In the genomic region with DNA sequence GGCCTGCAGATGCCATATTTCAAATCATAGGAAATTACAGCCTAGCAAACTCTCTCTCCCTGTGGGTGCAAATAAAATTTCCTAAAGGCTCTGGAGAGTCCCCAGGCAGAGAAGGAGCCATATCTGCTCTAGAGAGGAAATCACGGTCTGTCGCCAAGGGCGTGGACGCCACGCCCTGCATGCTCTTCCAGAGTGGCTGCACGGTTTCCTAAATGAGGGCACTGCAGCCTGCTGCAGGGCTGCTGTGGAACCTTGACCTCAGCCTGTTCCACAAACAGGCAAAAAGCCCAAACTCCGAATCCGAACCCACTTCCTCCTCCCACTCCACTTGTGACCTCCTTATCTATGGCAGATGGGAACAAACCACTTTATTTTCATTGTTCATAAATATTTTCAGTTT, we compare ENCODE assay signal across 11 mouse cellular contexts.
DNase-seq lines count a peak whose midpoint lies in the region; ATAC-seq and TF ChIP-seq lines count a peak whose summit lies in the region.
"Had no signal": no experiment of that assay in that cellular context is flagged by ENCODE, and none has a peak within 500 bp of the region (broad histone marks: within the 10 kb centered on the region; RNA-seq: fewer than 3 reads in every experiment).

No protein-coding gene starts in this region.

- H3K27ac ChIP-seq in liver, adult 2 months (replicated peaks; ENCODE audit: insufficient read depth, low read depth, low read length), result no peak overlapping the region
- H3K27ac ChIP-seq in liver, embryonic 11.5 days (ENCODE audit: low read depth, low read length), result no peak overlapping the region
- H3K27ac ChIP-seq: embryonic facial prominence, embryonic 12.5 days; midbrain, embryonic 12.5 days had no signal

- no peaks in the 10 kb centered on the region for H3K36me3 ChIP-seq in liver, adult 2 months (ENCODE audit: control insufficient read depth, insufficient read depth, low read length)
- H3K36me3 ChIP-seq in liver, embryonic 11.5 days (ENCODE audit: control insufficient read depth, insufficient read depth, low read length), result no peaks in the 10 kb centered on the region
- H3K36me3 ChIP-seq: embryonic facial prominence, embryonic 12.5 days; midbrain, embryonic 12.5 days had no signal

- TF ChIP-seq CTCF in liver, adult 2 months (IDR thresholded peaks at IDR 0.05; ENCODE audit: low read depth, low read length), result no peak

- H3K79me2 ChIP-seq in liver, adult 2 months (ENCODE audit: control insufficient read depth, insufficient read depth, low read length), result no peaks in the 10 kb centered on the region

- 55% methylated on average over 8 of the region's 8 CpGs for WGBS in liver, adult 2 months
- WGBS in liver, embryonic 11.5 days, result 35% methylated on average over 8 of the region's 8 CpGs

- H3K4me3 ChIP-seq in liver, adult 2 months (ENCODE audit: insufficient read depth, low read depth, low read length), result no peak overlapping the region
- H3K4me3 ChIP-seq in liver, embryonic 11.5 days (ENCODE audit: low read depth, low read length), result no peak overlapping the region
- H3K4me3 ChIP-seq: embryonic facial prominence, embryonic 12.5 days; midbrain, embryonic 12.5 days had no signal

- no peak overlapping the region for H3K9ac ChIP-seq in liver, adult 2 months (ENCODE audit: low read depth, low read length)
- H3K9ac ChIP-seq in liver, embryonic 11.5 days (ENCODE audit: low read depth, low read length), result no peak overlapping the region
- H3K9ac ChIP-seq: embryonic facial prominence, embryonic 12.5 days; midbrain, embryonic 12.5 days had no signal

- TF ChIP-seq POLR2A in liver, adult 2 months (IDR thresholded peaks at IDR 0.05; ENCODE audit: extremely low read depth, insufficient read depth, low read length), result no peak

- H3K9me3 ChIP-seq in liver, embryonic 11.5 days (ENCODE audit: control insufficient read depth, low read length), result no peaks in the 10 kb centered on the region
- H3K9me3 ChIP-seq: embryonic facial prominence, embryonic 12.5 days; midbrain, embryonic 12.5 days had no signal

- ATAC-seq in liver, embryonic 11.5 days (replicated peaks; ENCODE audit: low FRiP score), result no peak
- ATAC-seq: inflammation-experienced regulatory T-cells, adult 6 months had no signal

- H3K27me3 ChIP-seq in liver, adult 2 months (ENCODE audit: control insufficient read depth, insufficient read depth, low read length), result no peaks in the 10 kb centered on the region
- H3K27me3 ChIP-seq in liver, embryonic 11.5 days (replicated peaks; ENCODE audit: control insufficient read depth, insufficient read depth, low read length), result no peaks in the 10 kb centered on the region
- H3K27me3 ChIP-seq: embryonic facial prominence, embryonic 12.5 days; midbrain, embryonic 12.5 days had no signal

- no peaks in the 10 kb centered on the region for H3K4me1 ChIP-seq in liver, adult 2 months (ENCODE audit: control insufficient read depth, insufficient read depth, low read length)
- H3K4me1 ChIP-seq in liver, embryonic 11.5 days (replicated peaks; ENCODE audit: control insufficient read depth, insufficient read depth, low read length), result no peaks in the 10 kb centered on the region
- H3K4me1 ChIP-seq: embryonic facial prominence, embryonic 12.5 days; midbrain, embryonic 12.5 days had no signal

- peak; percentile 21 for DNase-seq in liver, adult 2 months (ENCODE audit: extremely low read depth, low read depth, low spot score)
- DNase-seq in liver, embryonic 11.5 days (ENCODE audit: low spot score), result no peak
- DNase-seq in ZHBTc4 (ENCODE audit: low read depth, low spot score), result peak; percentile 6
- peak; percentile 4 for DNase-seq in adrenal gland, postnatal 25 days
- peak; percentile 8 to 22 for DNase-seq in kidney, postnatal 4 days
- DNase-seq in cerebellum, adult 9-11 months, result no peak
- no peak for DNase-seq in gastrocnemius, postnatal 10 days
- DNase-seq: right cerebral cortex, adult 18-20 months had no signal

- H3K4me2 ChIP-seq in liver, embryonic 11.5 days, result no peak overlapping the region
- H3K4me2 ChIP-seq: embryonic facial prominence, embryonic 12.5 days; midbrain, embryonic 12.5 days had no signal

Comparison
In these comparisons a context has a peak if more than half of its experiments do, and no peak if none do; other contexts are left out.
1. DNase-seq: peak in liver, adult 2 months (single experiment), ZHBTc4 (single experiment), adrenal gland, postnatal 25 days (single experiment) and kidney, postnatal 4 days (2 of 2); none in liver, embryonic 11.5 days (single experiment), cerebellum, adult 9-11 months (single experiment) and gastrocnemius, postnatal 10 days (single experiment).